Mouse (Mus musculus): ENCODE measurements at regions not wholly inside any gene's neighbourhood (a gene's known extent, or its start where the extent isn't known, plus 50 kb on each side); places are given as distances from the start of the nearest gene placed in this dataset.

- ATAC-seq (ENCODE audit: low read depth): no peak
- WGBS (ENCODE audit: insufficient replicate concordance): 55% methylated on average over 5 of the region's 5 CpGs
These were observed 88.5 kb upstream of the Sox2 start for GRCm38 (mm10) chr3:34561709-34562108.

GRCm38 (mm10) chr3:34559841-34560703, 90.1 kb upstream of the Sox2 start:
- Histone ChIP-seq H3K27me3 (no peaks in the 10 kb centered on the region), H3K4me3 (replicated peaks) (no peak overlapping the region), H3K4me1 (replicated peaks) (no peaks in the 10 kb centered on the region), H3K9me3 (replicated peaks) (no peaks in the 10 kb centered on the region), H3K9ac (no peak overlapping the region), H3K4me2 (no peak overlapping the region), H3K27ac (no peak overlapping the region), H3K36me3 (no peaks in the 10 kb centered on the region)
- ATAC-seq (ENCODE audit: low read depth) (no peak), DNase-seq (no peak)
- WGBS (ENCODE audit: insufficient replicate concordance): 70% methylated on average over 13 of the region's 13 CpGs

More at GRCm38 (mm10) chr3:34561709-34562108, 88.5 kb upstream of the Sox2 start:
- Histone ChIP-seq H3K9me3 (replicated peaks) (no peaks in the 10 kb centered on the region), H3K27me3 (no peaks in the 10 kb centered on the region), H3K27ac (no peak overlapping the region), H3K4me3 (replicated peaks) (no peak overlapping the region), H3K9ac (no peak overlapping the region), H3K4me1 (replicated peaks) (no peaks in the 10 kb centered on the region), H3K4me2 (no peak overlapping the region), H3K36me3 (no peaks in the 10 kb centered on the region)
- DNase-seq: no peak

GRCm38 (mm10) chr3:34558821-34559520, 91.2 kb upstream of the Sox2 start:
- H3K9ac ChIP-seq: no peak overlapping the region
- no peaks in the 10 kb centered on the region for H3K4me1 ChIP-seq (replicated peaks)
- ATAC-seq (ENCODE audit: low read depth) (no peak), DNase-seq (no peak)
- no peak overlapping the region for H3K4me2 ChIP-seq
- WGBS (ENCODE audit: insufficient replicate concordance): 55% methylated on average over 10 of the region's 10 CpGs
- no peak overlapping the region for H3K4me3 ChIP-seq (replicated peaks)
- H3K27ac ChIP-seq: no peak overlapping the region
- H3K9me3 ChIP-seq (replicated peaks): no peaks in the 10 kb centered on the region
- H3K27me3 ChIP-seq: no peaks in the 10 kb centered on the region
- no peaks in the 10 kb centered on the region for H3K36me3 ChIP-seq

DNA sequence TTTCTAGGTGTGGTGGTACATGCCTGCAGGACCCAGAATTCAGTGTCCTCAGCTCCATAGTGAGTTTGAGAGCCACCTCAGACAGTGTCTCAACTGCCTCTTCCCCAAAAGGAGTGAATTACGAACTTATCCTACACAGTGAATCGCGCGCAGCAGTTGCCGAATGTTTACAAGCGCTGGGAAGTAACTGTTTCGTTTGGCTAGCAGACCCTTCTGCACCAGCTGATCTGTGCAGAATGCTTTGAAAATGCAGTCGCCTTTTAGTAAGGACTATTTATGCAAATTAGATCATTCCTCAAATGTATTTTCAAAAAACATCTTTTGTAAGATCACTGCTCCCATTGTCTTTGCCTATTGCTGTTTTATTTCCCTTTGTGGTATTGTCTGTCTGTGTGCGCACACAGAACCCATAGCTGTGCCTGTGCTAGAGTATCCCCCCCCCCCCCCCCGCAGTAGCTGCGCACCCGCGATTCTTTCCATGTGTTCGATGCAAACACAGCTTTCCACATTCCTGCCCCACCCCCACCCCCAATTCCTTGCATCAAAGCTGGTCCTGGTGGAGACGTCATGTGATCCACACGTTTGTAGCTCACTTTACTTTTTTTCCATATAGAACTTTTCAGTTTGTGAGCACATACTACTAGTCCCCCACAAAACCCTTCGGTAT, 97.5 kb upstream of the Sox2 start:
- 64% methylated on average over 17 of the region's 17 CpGs for WGBS (ENCODE audit: insufficient replicate concordance)
- DNase-seq: no peak
- H3K9me3 ChIP-seq (replicated peaks): 0 out of 2 replicates have a peak, but pooled peaks cover 3% of the 10 kb centered on the region
- no peak overlapping the region for H3K9ac ChIP-seq
- H3K4me1 ChIP-seq (replicated peaks): no peaks in the 10 kb centered on the region
- no peak overlapping the region for H3K4me3 ChIP-seq (replicated peaks)
- H3K4me2 ChIP-seq: no peak overlapping the region
- no peaks in the 10 kb centered on the region for H3K36me3 ChIP-seq
- no peaks in the 10 kb centered on the region for H3K27me3 ChIP-seq
- ATAC-seq (ENCODE audit: low read depth): no peak
- H3K27ac ChIP-seq: no peak overlapping the region

DNA sequence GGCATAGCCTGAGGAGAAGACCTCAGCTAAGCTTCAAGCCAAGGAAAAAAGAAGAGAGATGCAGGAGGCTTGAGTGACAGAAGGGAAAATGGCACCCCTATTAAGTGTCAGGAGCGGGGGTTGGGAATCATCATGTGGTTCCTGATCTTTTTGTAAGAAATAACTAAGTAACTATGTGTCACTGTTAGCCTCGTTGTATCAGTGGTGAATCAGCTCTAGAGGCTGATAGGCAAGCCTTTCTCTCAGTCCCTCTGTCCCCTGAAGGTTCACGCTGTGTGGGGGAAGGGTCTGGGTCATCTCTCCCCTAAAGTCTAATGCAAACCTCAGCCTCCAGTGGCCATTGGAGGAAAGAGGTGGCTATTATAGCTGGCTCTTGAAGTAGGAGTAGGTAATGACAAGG, 99.1 kb upstream of the Sox2 start:
- Histone ChIP-seq H3K36me3 (no peaks in the 10 kb centered on the region), H3K9me3 (replicated peaks) (0 out of 2 replicates have a peak, but pooled peaks cover 3% of the 10 kb centered on the region), H3K4me3 (replicated peaks) (no peak overlapping the region), H3K27me3 (no peaks in the 10 kb centered on the region), H3K9ac (no peak overlapping the region), H3K27ac (no peak overlapping the region), H3K4me2 (no peak overlapping the region), H3K4me1 (replicated peaks) (no peaks in the 10 kb centered on the region)
- DNase-seq (no peak), ATAC-seq (ENCODE audit: low read depth) (no peak)
- 50% methylated on average over 3 of the region's 3 CpGs for WGBS (ENCODE audit: insufficient replicate concordance)

DNA sequence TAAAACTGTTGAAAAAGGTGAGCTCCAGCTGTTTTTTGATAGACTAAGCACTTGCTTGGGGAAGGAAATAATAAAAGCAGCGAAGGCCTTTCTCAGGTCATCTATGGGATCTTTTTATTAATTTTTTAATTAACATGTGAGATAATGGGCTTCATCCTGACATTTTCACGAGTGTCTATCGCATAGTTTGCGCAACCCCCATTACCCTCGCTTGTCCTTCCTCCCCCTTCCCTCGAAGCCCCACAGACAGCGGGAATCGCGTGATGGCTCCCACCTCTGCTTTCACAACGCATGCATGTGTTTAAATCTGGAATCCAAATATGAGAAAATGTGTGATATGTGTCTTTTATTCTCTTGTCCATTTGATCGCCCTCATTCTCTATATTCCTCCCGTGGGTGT, 100.0 kb upstream of the Sox2 start:
- H3K9ac ChIP-seq: no peak overlapping the region
- no peak overlapping the region for H3K4me2 ChIP-seq
- H3K4me3 ChIP-seq (replicated peaks): no peak overlapping the region
- 0 out of 2 replicates have a peak, but pooled peaks cover 3% of the 10 kb centered on the region for H3K9me3 ChIP-seq (replicated peaks)
- H3K36me3 ChIP-seq: no peaks in the 10 kb centered on the region
- WGBS (ENCODE audit: insufficient replicate concordance): 63% methylated on average over 12 of the region's 12 CpGs
- ATAC-seq (ENCODE audit: low read depth) (no peak), DNase-seq (no peak)
- no peak overlapping the region for H3K27ac ChIP-seq
- no peaks in the 10 kb centered on the region for H3K27me3 ChIP-seq
- H3K4me1 ChIP-seq (replicated peaks): no peaks in the 10 kb centered on the region

DNA sequence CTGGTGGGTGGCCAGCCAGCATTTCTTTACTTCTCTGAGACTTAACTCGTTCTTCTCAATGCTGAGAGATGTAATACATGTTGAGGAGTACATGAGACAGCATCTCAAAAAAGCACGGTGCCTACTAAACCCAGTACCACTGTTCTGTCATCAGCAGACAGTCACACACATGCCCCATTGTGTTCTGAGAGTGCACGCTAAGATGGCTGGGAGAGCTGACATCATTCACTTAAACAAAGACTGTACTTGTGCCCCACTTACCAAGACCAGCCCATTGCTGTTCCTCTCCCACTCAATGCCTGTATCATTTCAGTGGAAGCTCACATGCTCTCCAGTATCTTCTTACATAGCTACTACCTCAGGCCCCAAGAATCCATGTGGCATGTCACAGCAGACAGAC, 117.8 kb upstream of the Sox2 start:
- Histone ChIP-seq H3K4me2 (no peak overlapping the region), H3K4me3 (replicated peaks) (no peak overlapping the region), H3K9ac (no peak overlapping the region), H3K27ac (no peak overlapping the region), H3K9me3 (replicated peaks) (no peaks in the 10 kb centered on the region), H3K27me3 (no peaks in the 10 kb centered on the region), H3K4me1 (replicated peaks) (no peaks in the 10 kb centered on the region), H3K36me3 (no peaks in the 10 kb centered on the region)
- 54% methylated on average over 3 of the region's 3 CpGs for WGBS (ENCODE audit: insufficient replicate concordance)
- DNase-seq: no peak
- ATAC-seq (ENCODE audit: low read depth): no peak

- H3K27ac ChIP-seq: no peak overlapping the region
- 65% methylated on average over 7 of the region's 7 CpGs for WGBS (ENCODE audit: insufficient replicate concordance)
- ATAC-seq (ENCODE audit: low read depth) (no peak), DNase-seq (no peak)
- H3K36me3 ChIP-seq: no peaks in the 10 kb centered on the region
- H3K9me3 ChIP-seq (replicated peaks): no peaks in the 10 kb centered on the region
- no peak overlapping the region for H3K4me2 ChIP-seq
- no peak overlapping the region for H3K9ac ChIP-seq
- H3K4me3 ChIP-seq (replicated peaks): no peak overlapping the region
- no peaks in the 10 kb centered on the region for H3K27me3 ChIP-seq
- H3K4me1 ChIP-seq (replicated peaks): no peaks in the 10 kb centered on the region
These were observed 118.4 kb upstream of the Sox2 start for GRCm38 (mm10) chr3:34531836-34532235.

DNA sequence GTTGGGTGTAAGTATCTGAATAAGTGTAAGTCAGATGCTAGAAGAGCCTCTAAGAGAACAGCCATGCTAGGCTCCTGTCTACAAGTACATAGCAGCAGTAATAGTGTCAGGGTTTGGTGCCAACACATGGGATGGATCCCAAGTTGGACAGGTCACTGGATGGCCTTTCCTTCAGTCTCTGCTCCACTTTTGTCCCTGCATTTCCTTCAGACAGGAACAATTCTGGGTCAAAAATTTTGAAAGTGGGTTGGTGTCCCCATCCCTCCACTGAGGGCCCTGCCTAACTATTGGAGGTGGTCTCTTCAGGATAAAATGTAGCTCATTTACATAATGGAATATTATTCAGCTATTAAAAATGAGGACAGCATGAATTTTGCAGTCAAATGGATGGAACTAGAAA, 122.7 kb upstream of the Sox2 start:
- ATAC-seq (ENCODE audit: low read depth) (no peak), DNase-seq (no peak)
- no peaks in the 10 kb centered on the region for H3K36me3 ChIP-seq
- H3K9ac ChIP-seq: no peak overlapping the region
- no peaks in the 10 kb centered on the region for H3K9me3 ChIP-seq (replicated peaks)
- H3K27me3 ChIP-seq: no peaks in the 10 kb centered on the region
- H3K4me3 ChIP-seq (replicated peaks): no peak overlapping the region
- H3K4me1 ChIP-seq (replicated peaks): no peaks in the 10 kb centered on the region
- H3K4me2 ChIP-seq: no peak overlapping the region
- no peak overlapping the region for H3K27ac ChIP-seq

DNA sequence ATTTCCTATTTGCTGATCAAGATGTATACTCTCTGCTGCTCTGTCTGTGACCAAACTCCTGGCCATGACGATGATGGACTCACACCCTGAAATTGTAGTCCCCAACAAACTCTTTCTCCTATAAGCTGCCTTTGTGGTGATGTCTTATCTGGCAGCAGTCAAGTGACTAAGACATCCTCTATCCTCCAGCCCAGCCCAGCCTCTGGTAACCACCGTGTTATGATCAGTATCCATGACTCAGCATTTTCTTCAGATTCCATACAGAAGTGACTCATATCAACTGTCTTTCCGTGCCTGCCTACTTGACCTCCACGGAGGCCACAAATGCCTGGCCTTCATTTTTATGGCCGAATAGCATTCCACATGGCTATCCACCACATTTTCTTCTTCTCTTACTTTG, 124.5 kb upstream of the Sox2 start:
- no peak for ATAC-seq (ENCODE audit: low read depth)
- 56% methylated on average over 5 of the region's 5 CpGs for WGBS (ENCODE audit: insufficient replicate concordance)

GRCm38 (mm10) chr3:34522054-34522684, 128.0 kb upstream of the Sox2 start:
- Histone ChIP-seq H3K27ac (no peak overlapping the region), H3K4me1 (replicated peaks) (no peaks in the 10 kb centered on the region), H3K9me3 (replicated peaks) (no peaks in the 10 kb centered on the region), H3K36me3 (no peaks in the 10 kb centered on the region), H3K4me2 (no peak overlapping the region), H3K9ac (no peak overlapping the region), H3K4me3 (replicated peaks) (no peak overlapping the region), H3K27me3 (no peaks in the 10 kb centered on the region)
- DNase-seq: no peak
- WGBS (ENCODE audit: insufficient replicate concordance): 69% methylated on average over 6 of the region's 6 CpGs
- ATAC-seq (ENCODE audit: low read depth): no peak

More for the DNA sequence above, 124.5 kb upstream of the Sox2 start:
- Histone ChIP-seq H3K27me3 (no peaks in the 10 kb centered on the region), H3K4me1 (replicated peaks) (no peaks in the 10 kb centered on the region), H3K4me2 (no peak overlapping the region), H3K9me3 (replicated peaks) (no peaks in the 10 kb centered on the region), H3K4me3 (replicated peaks) (no peak overlapping the region), H3K9ac (no peak overlapping the region), H3K36me3 (no peaks in the 10 kb centered on the region), H3K27ac (no peak overlapping the region)
- DNase-seq: no peak
